ENCODE assay signal across 18 mouse cellular contexts in genomic region chr7:117842780-117843179, GRCm38 (mm10).
DNase-seq lines count a peak whose midpoint lies in the region; ATAC-seq and TF ChIP-seq lines count a peak whose summit lies in the region.
"Had no signal": no experiment of that assay in that cellular context is flagged by ENCODE, and none has a peak within 500 bp of the region (broad histone marks: within the 10 kb centered on the region; RNA-seq: fewer than 3 reads in every experiment).

No protein-coding gene starts in this region.

- DNase-seq in cerebellum, adult 9-11 months: peak; percentile 2
- no peak for DNase-seq in cerebellum, adult 11 months
- DNase-seq in cerebellum, postnatal 36 days: peak; percentile 4 to 5
- no peak for DNase-seq in lung, adult 2 months
- no peak for DNase-seq in right cerebral cortex, postnatal 36 days (ENCODE audit: low spot score in 2 of 2)
- DNase-seq: heart, adult 18-20 months; lung, postnatal 10 days; right cerebral cortex, postnatal 14 days had no signal

- WGBS in neural tube, embryonic 12.5 days: 13% methylated on average over 5 of the region's 5 CpGs
- WGBS in neural tube, embryonic 15.5 days: 13% methylated on average over 5 of the region's 5 CpGs
- WGBS in lung, adult 2 months: 52% methylated on average over 5 of the region's 5 CpGs

- H3K27me3 ChIP-seq in neural tube, embryonic 12.5 days (replicated peaks): no peaks in the 10 kb centered on the region
- H3K27me3 ChIP-seq in neural tube, embryonic 15.5 days (replicated peaks): no peaks in the 10 kb centered on the region
- H3K27me3 ChIP-seq: forebrain, embryonic 15.5 days; heart, embryonic 15.5 days; intestine, embryonic 15.5 days; limb, embryonic 12.5 days; megakaryocyte, embryonic 14.5 days had no signal

- no peak overlapping the region for H3K9ac ChIP-seq in neural tube, embryonic 12.5 days
- H3K9ac ChIP-seq in neural tube, embryonic 15.5 days (replicated peaks): no peak overlapping the region
- H3K9ac ChIP-seq: forebrain, embryonic 15.5 days; heart, embryonic 15.5 days; intestine, embryonic 15.5 days; limb, embryonic 12.5 days; liver, embryonic 14.5 days had no signal

- no peak for TF ChIP-seq CTCF in lung, adult 2 months (IDR thresholded peaks at IDR 0.05; ENCODE audit: insufficient read depth, low read length)

- H3K4me1 ChIP-seq in neural tube, embryonic 12.5 days: 0 out of 2 replicates have a peak, but pooled peaks cover 4% of the 10 kb centered on the region
- H3K4me1 ChIP-seq in neural tube, embryonic 15.5 days: peaks cover 4% of the 10 kb centered on the region; the same call in 1 of the 2 replicates
- H3K4me1 ChIP-seq in lung, adult 2 months (ENCODE audit: control insufficient read depth, insufficient read depth, low read length): no peaks in the 10 kb centered on the region
- H3K4me1 ChIP-seq: heart, embryonic 15.5 days; intestine, embryonic 15.5 days; limb, embryonic 12.5 days; megakaryocyte, embryonic 14.5 days had no signal

- no peak overlapping the region for H3K4me2 ChIP-seq in neural tube, embryonic 12.5 days (replicated peaks)
- H3K4me2 ChIP-seq in neural tube, embryonic 15.5 days: no peak overlapping the region
- H3K4me2 ChIP-seq: forebrain, embryonic 15.5 days; heart, embryonic 15.5 days; intestine, embryonic 15.5 days; limb, embryonic 12.5 days had no signal

- ATAC-seq in neural tube, embryonic 12.5 days (ENCODE audit: low FRiP score, low read depth): peak; percentile 29; the same call in 1 of the 2 replicates
- no peak for ATAC-seq in neural tube, embryonic 15.5 days (ENCODE audit: low FRiP score)
- ATAC-seq: forebrain, embryonic 15.5 days; intestine, embryonic 15.5 days had no signal

- no peaks in the 10 kb centered on the region for H3K9me3 ChIP-seq in neural tube, embryonic 12.5 days
- H3K9me3 ChIP-seq in neural tube, embryonic 15.5 days (replicated peaks): no peaks in the 10 kb centered on the region
- H3K9me3 ChIP-seq: forebrain, embryonic 15.5 days; heart, embryonic 15.5 days; intestine, embryonic 15.5 days had no signal

- H3K36me3 ChIP-seq in neural tube, embryonic 12.5 days: no peaks in the 10 kb centered on the region
- no peaks in the 10 kb centered on the region for H3K36me3 ChIP-seq in neural tube, embryonic 15.5 days
- H3K36me3 ChIP-seq: forebrain, embryonic 15.5 days; heart, embryonic 15.5 days; intestine, embryonic 15.5 days; limb, embryonic 12.5 days had no signal

- no peak overlapping the region for H3K4me3 ChIP-seq in neural tube, embryonic 12.5 days
- no peak overlapping the region for H3K4me3 ChIP-seq in neural tube, embryonic 15.5 days (replicated peaks)
- H3K4me3 ChIP-seq in lung, adult 2 months (replicated peaks; ENCODE audit: extremely low read depth, low read depth, low read length): no peak overlapping the region
- H3K4me3 ChIP-seq: forebrain, embryonic 15.5 days; heart, embryonic 15.5 days; intestine, embryonic 15.5 days; layer of hippocampus, adult 2 months; left cerebral cortex, adult 2 months; limb, embryonic 12.5 days; megakaryocyte, embryonic 14.5 days had no signal

- TF ChIP-seq POLR2A in lung, adult 2 months (IDR thresholded peaks at IDR 0.05; ENCODE audit: borderline replicate concordance, extremely low read depth, low read depth, low read length): no peak

- H3K27ac ChIP-seq in neural tube, embryonic 12.5 days: no peak overlapping the region
- H3K27ac ChIP-seq in neural tube, embryonic 15.5 days (replicated peaks): no peak overlapping the region
- H3K27ac ChIP-seq: forebrain, embryonic 15.5 days; heart, embryonic 15.5 days; intestine, embryonic 15.5 days; layer of hippocampus, adult 2 months; left cerebral cortex, adult 2 months; limb, embryonic 12.5 days; liver, embryonic 14.5 days had no signal

Comparison
In these comparisons a context has a peak if more than half of its experiments do, and no peak if none do; other contexts are left out.
1. DNase-seq: peak in cerebellum, adult 9-11 months (single experiment) and cerebellum, postnatal 36 days (2 of 2); none in cerebellum, adult 11 months (single experiment), lung, adult 2 months (single experiment) and right cerebral cortex, postnatal 36 days (0 of 2).